Mouse (Mus musculus): ENCODE measurements at regions not wholly inside any gene's neighbourhood (a gene's known extent, or its start where the extent isn't known, plus 50 kb on each side); places are given as distances from the start of the nearest gene placed in this dataset.

GRCm38 (mm10) chr4:55134339-55134738 lies 189.5 kb downstream of the Zfp462 start:
- no peak for DNase-seq

- DNase-seq = no peak
Measured at GRCm38 (mm10) chr4:55134791-55135190, 189.9 kb downstream of the Zfp462 start.

GRCm38 (mm10) chr4:55136283-55136682 lies 191.4 kb downstream of the Zfp462 start:
- no peak for DNase-seq

- no peak for DNase-seq
Measured at GRCm38 (mm10) chr4:55137781-55138394, 193.0 kb downstream of the Zfp462 start.

- no peak for DNase-seq
Measured at GRCm38 (mm10) chr4:55141317-55141716, 196.5 kb downstream of the Zfp462 start.

GRCm38 (mm10) chr4:55141923-55142732 lies 197.3 kb downstream of the Zfp462 start:
- no peak for DNase-seq

- no peak for DNase-seq
Measured at GRCm38 (mm10) chr4:55143400-55143799, 198.6 kb downstream of the Zfp462 start.

GRCm38 (mm10) chr4:55144995-55145394 lies 200.1 kb downstream of the Zfp462 start:
- DNase-seq = no peak

- DNase-seq = no peak
Measured at GRCm38 (mm10) chr4:55145968-55146367, 201.1 kb downstream of the Zfp462 start.

GRCm38 (mm10) chr4:55148380-55148779 lies 201.5 kb upstream of the Rad23b start:
- DNase-seq = no peak

GRCm38 (mm10) chr4:55154556-55154955 lies 195.3 kb upstream of the Rad23b start:
- no peak for DNase-seq

- no peak for DNase-seq
Measured at GRCm38 (mm10) chr4:55158166-55158739, 191.6 kb upstream of the Rad23b start.

- DNase-seq = no peak
Measured at GRCm38 (mm10) chr4:55166266-55166665, 183.6 kb upstream of the Rad23b start.

GRCm38 (mm10) chr4:55169063-55169462 lies 180.8 kb upstream of the Rad23b start:
- DNase-seq = no peak

GRCm38 (mm10) chr4:55172334-55172891 lies 177.4 kb upstream of the Rad23b start:
- no peak for DNase-seq

GRCm38 (mm10) chr4:55176026-55176425 lies 173.8 kb upstream of the Rad23b start:
- DNase-seq = no peak

GRCm38 (mm10) chr4:55179456-55179855 lies 170.4 kb upstream of the Rad23b start:
- no peak for DNase-seq

GRCm38 (mm10) chr4:55183519-55183918 lies 166.3 kb upstream of the Rad23b start:
- no peak for DNase-seq

GRCm38 (mm10) chr4:55188716-55189115 lies 161.1 kb upstream of the Rad23b start:
- no peak for DNase-seq

GRCm38 (mm10) chr4:55190586-55190985 lies 159.3 kb upstream of the Rad23b start:
- DNase-seq = no peak

- no peak for DNase-seq
Measured at GRCm38 (mm10) chr4:55194061-55194460, 155.8 kb upstream of the Rad23b start.

GRCm38 (mm10) chr4:55194552-55194951 lies 155.3 kb upstream of the Rad23b start:
- DNase-seq = no peak
